Mouse (Mus musculus): Measurements from ENCODE around the gene Cacna1h. TPM values are rescaled to one million over a fixed set of nuclear protein-coding genes. Genes with fewer than 3 reads are reported as not detected.

Gene Cacna1h
- polyA plus RNA-seq, 1 experiment from 2014 or later: 11.5 TPM

DNA sequence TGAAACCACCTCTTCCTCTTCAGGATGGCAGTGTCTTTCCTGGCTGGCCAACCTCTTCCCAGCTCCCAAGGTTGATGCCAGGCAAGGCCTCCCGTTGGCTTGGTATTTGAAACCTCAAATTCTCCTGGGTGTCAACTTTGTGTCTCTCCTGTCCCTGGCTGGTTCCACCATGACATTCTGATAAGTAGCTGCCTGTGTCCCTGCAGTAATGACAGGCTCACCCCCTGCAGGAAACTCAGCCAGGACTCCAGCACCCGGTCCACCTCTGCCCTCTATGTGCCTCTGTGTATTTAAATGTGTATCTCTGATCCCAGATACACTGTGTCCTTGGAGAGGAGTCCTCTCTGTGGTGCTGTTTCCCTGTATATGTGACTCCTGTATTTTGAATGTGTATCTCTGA, 32.7 kb upstream of the Cacna1h start:
- H3K27ac ChIP-seq: no peak overlapping the region
- H3K27me3 ChIP-seq: peaks cover 13% of the 10 kb centered on the region
- 88% methylated on average over 2 of the region's 2 CpGs for WGBS
- H3K9me3 ChIP-seq: no peaks in the 10 kb centered on the region
- peaks cover 15% of the 10 kb centered on the region for H3K4me1 ChIP-seq (replicated peaks)
- H3K9ac ChIP-seq (replicated peaks): no peak overlapping the region
- H3K4me3 ChIP-seq (replicated peaks): no peak overlapping the region
- H3K4me2 ChIP-seq (replicated peaks): no peak overlapping the region
- no peaks in the 10 kb centered on the region for H3K36me3 ChIP-seq
- no peak for ATAC-seq

DNA sequence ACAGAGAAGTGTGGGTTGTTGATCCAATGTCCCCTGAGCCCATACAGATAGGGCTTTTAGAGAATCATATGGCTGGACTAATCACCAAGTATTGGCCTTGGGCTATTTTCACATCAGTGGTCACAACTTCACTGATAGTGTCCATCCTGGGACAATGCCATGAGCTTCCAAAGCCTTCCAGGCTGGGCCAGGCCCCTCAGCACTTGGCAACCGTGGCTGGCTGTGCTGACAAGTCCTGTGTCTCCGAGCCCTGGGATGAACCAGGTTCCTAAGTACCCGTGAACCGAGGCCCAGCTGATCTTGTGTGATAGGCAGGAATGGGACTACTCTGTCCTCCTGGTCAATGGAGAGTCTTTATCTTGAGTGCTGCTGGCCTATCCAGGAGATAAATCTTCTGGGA, 30.5 kb upstream of the Cacna1h start:
- no peak overlapping the region for H3K4me2 ChIP-seq (replicated peaks)
- no peaks in the 10 kb centered on the region for H3K36me3 ChIP-seq
- no peak for ATAC-seq
- no peak overlapping the region for H3K9ac ChIP-seq (replicated peaks)
- H3K4me3 ChIP-seq (replicated peaks): no peak overlapping the region
- H3K9me3 ChIP-seq: no peaks in the 10 kb centered on the region
- peaks cover 14% of the 10 kb centered on the region for H3K4me1 ChIP-seq (replicated peaks)
- no peak overlapping the region for H3K27ac ChIP-seq
- H3K27me3 ChIP-seq: peaks cover 5% of the 10 kb centered on the region; the same call in 1 of the 2 replicates
- 86% methylated on average over 4 of the region's 4 CpGs for WGBS

DNA sequence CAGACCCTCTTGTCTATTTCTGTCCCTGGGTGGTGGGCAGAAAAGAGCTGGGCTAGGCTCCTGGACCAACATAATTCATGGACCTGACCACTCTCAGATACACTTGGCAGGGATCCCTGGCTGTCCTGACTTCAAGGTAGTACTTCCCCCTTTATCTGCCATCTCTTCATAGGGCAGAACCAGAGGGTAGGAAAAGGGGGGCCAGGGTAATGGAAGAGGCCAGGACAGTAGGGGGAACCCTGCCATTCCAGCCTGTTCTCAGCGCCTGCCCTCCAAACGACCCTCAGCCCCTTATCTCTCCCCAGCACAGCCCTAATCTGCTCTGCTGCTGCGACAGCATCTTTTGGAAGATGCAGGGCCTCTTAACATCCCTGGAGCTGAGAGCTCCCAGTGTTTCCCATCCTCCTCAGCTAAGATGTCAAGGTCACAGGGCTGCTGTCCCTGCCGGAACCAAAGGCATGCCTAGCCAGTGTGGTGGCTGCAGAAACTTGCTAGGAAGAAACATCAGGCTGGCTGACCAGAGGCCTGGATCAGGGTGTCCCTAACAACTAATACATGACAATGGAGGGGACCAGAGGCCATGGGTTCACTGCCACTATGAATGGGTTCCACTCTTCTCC, 29.9 kb upstream of the Cacna1h start:
- no peaks in the 10 kb centered on the region for H3K36me3 ChIP-seq
- no peak overlapping the region for H3K9ac ChIP-seq (replicated peaks)
- H3K4me1 ChIP-seq (replicated peaks): peaks cover 14% of the 10 kb centered on the region
- 60% methylated on average over 4 of the region's 4 CpGs for WGBS
- H3K4me2 ChIP-seq (replicated peaks): no peak overlapping the region
- H3K27me3 ChIP-seq: no peaks in the 10 kb centered on the region
- no peaks in the 10 kb centered on the region for H3K9me3 ChIP-seq
- H3K4me3 ChIP-seq (replicated peaks): no peak overlapping the region
- no peak for ATAC-seq
- H3K27ac ChIP-seq: no peak overlapping the region

DNA sequence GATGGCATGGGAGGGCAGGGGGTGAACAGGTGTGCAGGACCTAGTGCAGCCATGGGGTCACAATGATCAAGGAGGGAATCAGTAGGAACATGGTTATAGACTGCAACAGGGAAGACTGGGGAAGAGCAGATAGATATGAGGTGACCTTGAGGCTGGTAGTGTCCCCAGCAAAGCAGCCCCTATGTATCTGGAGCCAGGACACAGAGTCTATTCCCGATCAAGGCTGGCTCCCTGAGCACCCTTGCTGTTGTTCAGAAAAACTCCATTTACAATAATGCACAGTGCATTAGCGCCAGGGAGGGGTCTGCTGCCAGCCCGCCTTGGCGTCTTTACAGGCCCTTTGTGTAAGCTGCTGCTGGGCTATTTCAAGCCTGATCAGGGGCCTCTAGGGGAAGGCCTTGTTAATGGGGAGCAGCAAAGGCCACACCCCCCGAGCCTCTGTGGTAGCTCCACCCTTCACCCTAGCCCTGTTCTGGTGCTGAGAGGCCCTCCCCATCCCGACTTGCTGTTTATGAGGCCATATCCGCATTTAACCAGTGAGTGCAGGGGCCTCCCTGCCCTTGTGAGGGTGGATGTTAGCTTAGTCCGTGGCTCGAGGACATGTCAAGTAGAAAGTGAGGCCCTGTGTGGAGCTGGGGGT, 28.8 kb upstream of the Cacna1h start:
- Histone ChIP-seq H3K4me2 (replicated peaks) (no peak overlapping the region), H3K27me3 (no peaks in the 10 kb centered on the region), H3K27ac (no peak overlapping the region; the same call in 1 of the 2 replicates), H3K36me3 (no peaks in the 10 kb centered on the region), H3K9ac (replicated peaks) (0 out of 2 replicates have a peak overlapping the region, but pooled peaks have one; percentile 12), H3K4me3 (replicated peaks) (no peak overlapping the region), H3K4me1 (replicated peaks) (peaks cover 14% of the 10 kb centered on the region), H3K9me3 (no peaks in the 10 kb centered on the region)
- WGBS: 16% methylated on average over 9 of the region's 9 CpGs
- ATAC-seq: peak; percentile 83

DNA sequence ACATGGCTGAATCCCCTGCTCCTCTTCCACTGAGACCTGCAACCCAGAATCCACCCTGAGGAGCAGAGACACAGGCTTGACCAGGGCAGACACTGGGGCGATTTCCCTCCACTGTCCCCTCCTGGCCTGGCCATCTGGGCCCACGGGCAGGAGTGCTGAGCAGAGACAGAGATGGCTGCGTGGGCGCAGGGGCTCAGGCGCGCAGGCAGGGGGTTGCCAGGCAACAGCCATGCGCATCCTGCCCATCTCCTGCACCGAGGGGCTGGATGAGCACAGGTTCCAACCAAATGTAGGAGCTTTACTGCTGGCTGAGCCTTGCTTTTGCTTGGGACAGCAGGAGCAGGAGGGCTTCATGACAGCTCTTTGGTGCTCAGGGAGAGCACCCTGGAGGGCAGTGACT, 23.0 kb upstream of the Cacna1h start:
- Histone ChIP-seq H3K27me3 (no peaks in the 10 kb centered on the region), H3K4me2 (replicated peaks) (0 out of 2 replicates have a peak overlapping the region, but pooled peaks have one; percentile 11), H3K9me3 (no peaks in the 10 kb centered on the region), H3K36me3 (no peaks in the 10 kb centered on the region), H3K27ac (peak overlapping the region; percentile 2; the same call in 1 of the 2 replicates), H3K4me1 (replicated peaks) (peaks cover 10% of the 10 kb centered on the region), H3K4me3 (replicated peaks) (no peak overlapping the region), H3K9ac (replicated peaks) (peak overlapping the region; percentile 53)
- WGBS: 37% methylated on average over 8 of the region's 8 CpGs
- ATAC-seq: peak; percentile 60; the same call in 1 of the 2 replicates

DNA sequence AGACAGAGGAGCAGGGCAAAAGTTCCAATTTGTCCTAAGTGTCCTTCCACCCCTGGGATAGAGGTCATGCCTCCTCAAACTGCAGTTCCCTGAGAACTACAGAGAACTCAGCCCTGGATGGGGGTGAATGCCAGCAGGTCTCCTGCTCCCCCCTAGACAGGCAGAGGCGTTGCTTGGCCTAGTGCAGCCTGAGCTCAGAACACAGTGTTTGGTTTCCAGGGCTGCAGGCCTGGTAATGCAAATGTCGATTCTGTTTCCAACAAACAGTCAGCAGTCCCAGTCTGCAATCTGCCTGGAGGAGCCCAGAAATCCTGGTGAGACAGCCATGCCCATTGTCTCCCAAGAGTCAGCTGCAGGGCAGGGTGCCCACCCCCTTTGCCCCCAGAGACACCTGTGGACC, 20.7 kb upstream of the Cacna1h start, which contains the start of gene Tekt4:
Gene Tekt4, plus strand, starts transcription at position 344 of the 400 bp plus-strand sequence.
- H3K4me2 ChIP-seq (replicated peaks): no peak within 1 kb of the TSS
- H3K9me3 ChIP-seq: no peaks in the 10 kb centered on the region
- no peak within 1 kb of the TSS for H3K4me3 ChIP-seq (replicated peaks)
- 38% methylated on average over 2 of the region's 2 CpGs for WGBS
- peaks cover 10% of the 10 kb centered on the region for H3K4me1 ChIP-seq (replicated peaks)
- H3K27ac ChIP-seq: no peak within 1 kb of the TSS
- H3K9ac ChIP-seq (replicated peaks): no peak within 1 kb of the TSS
- H3K36me3 ChIP-seq: no peaks in the 10 kb centered on the region
- H3K27me3 ChIP-seq: no peaks in the 10 kb centered on the region
- no peak for ATAC-seq

DNA sequence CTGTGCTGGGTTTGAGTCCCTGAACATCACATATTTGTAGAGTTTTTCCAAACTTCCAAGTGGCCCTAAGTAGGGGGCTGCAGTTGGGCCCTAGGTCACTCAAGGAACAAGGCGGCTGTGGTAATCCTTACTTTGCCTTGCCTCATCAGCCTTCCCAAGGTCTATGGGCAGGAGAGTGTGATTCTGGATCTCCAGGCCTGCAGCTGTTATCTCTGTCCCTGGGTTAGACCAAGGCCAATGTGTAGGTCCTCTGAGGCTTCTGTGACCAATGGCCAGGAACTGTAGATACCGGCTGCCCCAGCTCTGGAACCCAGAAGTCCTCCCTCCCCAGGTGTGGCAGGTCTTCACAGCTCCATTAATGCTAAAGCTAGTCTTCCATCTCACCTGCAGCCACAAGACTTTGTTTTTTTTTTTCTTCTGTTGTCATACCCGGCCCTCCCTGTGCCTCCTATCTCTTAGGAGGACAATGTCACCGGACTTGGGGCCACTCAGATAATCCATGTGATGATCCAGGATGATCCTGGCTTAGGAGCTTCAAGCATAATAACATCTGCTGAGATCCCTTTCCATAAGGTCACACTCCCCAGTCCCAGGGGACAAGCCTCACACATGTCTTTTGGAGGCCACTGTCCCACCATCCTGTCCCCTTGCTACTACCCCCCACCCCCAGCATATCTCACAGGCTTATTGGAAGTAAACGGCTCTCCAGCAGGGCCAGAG, 18.8 kb upstream of the Cacna1h start:
- 74% methylated on average over 5 of the region's 5 CpGs for WGBS
- no peak for ATAC-seq
- H3K27me3 ChIP-seq: no peaks in the 10 kb centered on the region

DNA sequence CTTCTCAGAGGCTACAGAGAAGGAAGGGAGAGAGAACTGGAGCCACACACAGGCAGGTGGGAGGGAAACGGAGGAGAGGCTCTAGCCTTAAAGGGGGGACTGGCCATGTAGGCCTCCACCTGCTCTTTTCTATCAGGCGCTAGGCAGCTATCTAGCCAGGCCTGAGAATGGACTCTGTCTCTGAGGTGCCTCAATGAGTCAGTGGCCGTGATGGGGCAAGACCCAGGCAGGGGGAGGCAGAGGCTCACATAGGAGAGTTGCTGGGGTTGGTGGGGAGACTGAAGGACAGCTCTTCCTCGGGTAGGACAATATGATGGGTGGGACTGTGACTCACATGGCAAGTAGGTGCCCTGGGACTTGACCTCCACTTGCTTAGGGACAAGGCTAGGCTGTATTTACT, 16.7 kb upstream of the Cacna1h start:
- Histone ChIP-seq H3K27ac (no peak overlapping the region), H3K4me2 (replicated peaks) (no peak overlapping the region), H3K9ac (replicated peaks) (no peak overlapping the region), H3K9me3 (peaks cover 5% of the 10 kb centered on the region; the same call in 1 of the 2 replicates), H3K27me3 (no peaks in the 10 kb centered on the region), H3K4me1 (replicated peaks) (0 out of 2 replicates have a peak, but pooled peaks cover 5% of the 10 kb centered on the region), H3K36me3 (no peaks in the 10 kb centered on the region), H3K4me3 (replicated peaks) (no peak overlapping the region)
- 64% methylated on average over 4 of the region's 4 CpGs for WGBS
- ATAC-seq: no peak

More for the DNA sequence above, 18.8 kb upstream of the Cacna1h start:
- H3K4me1 ChIP-seq (replicated peaks): peaks cover 15% of the 10 kb centered on the region
- no peak overlapping the region for H3K4me2 ChIP-seq (replicated peaks)
- no peaks in the 10 kb centered on the region for H3K9me3 ChIP-seq
- H3K4me3 ChIP-seq (replicated peaks): no peak overlapping the region
- no peaks in the 10 kb centered on the region for H3K36me3 ChIP-seq
- no peak overlapping the region for H3K27ac ChIP-seq
- H3K9ac ChIP-seq (replicated peaks): no peak overlapping the region

DNA sequence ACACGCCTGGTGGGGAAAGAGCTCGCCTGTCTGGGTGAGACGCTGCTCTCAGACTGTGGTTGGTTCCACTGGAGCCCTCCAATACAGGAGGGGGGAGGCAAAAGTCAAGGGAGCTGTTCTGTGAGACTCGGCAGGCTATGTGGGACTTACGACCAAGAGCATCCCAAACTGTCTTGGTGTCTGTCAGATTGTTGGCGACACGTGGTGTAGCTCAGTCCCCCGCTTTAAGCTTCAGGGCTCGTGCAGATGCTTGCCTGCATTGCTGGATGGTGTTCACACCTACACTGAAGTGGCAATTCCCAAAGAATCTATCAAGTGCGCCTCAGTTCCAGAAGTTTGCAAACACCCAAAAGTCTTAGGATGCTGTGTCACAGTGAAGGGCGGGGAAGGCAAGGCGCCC, 14.3 kb upstream of the Cacna1h start:
- H3K4me1 ChIP-seq (replicated peaks): 0 out of 2 replicates have a peak, but pooled peaks cover 8% of the 10 kb centered on the region
- no peaks in the 10 kb centered on the region for H3K27me3 ChIP-seq
- H3K9me3 ChIP-seq: peaks cover 5% of the 10 kb centered on the region; the same call in 1 of the 2 replicates
- H3K4me2 ChIP-seq (replicated peaks): no peak overlapping the region
- no peak overlapping the region; the same call in 1 of the 2 replicates for H3K9ac ChIP-seq (replicated peaks)
- H3K36me3 ChIP-seq: no peaks in the 10 kb centered on the region
- H3K27ac ChIP-seq: no peak overlapping the region
- H3K4me3 ChIP-seq (replicated peaks): no peak overlapping the region
- ATAC-seq: no peak
- 84% methylated on average over 12 of the region's 12 CpGs for WGBS

DNA sequence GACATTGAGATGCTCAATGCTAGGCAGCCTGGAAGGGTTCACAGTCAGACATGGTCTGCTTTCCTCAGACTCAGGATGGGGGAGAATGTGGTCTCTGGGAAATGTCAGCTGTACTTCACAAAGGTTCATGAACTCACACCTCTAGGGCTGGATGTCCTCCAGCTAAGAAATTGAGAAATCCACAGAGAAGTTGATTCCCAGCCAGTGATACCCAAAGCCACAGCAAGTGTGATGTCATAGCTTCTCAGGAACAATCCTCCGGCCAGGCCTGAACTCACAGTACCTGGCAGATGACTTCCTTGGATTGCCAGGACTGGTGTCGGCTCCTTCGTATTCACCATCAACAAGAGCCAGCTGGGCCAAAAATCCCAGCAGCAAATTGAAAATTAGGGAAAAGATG, 12.3 kb upstream of the Cacna1h start:
- 91% methylated on average over 3 of the region's 3 CpGs for WGBS
- Histone ChIP-seq H3K27ac (no peak overlapping the region), H3K4me2 (replicated peaks) (no peak overlapping the region), H3K4me3 (replicated peaks) (no peak overlapping the region), H3K9ac (replicated peaks) (no peak overlapping the region), H3K27me3 (no peaks in the 10 kb centered on the region), H3K9me3 (peaks cover 5% of the 10 kb centered on the region; the same call in 1 of the 2 replicates), H3K4me1 (replicated peaks) (0 out of 2 replicates have a peak, but pooled peaks cover 8% of the 10 kb centered on the region), H3K36me3 (no peaks in the 10 kb centered on the region)
- no peak for ATAC-seq

DNA sequence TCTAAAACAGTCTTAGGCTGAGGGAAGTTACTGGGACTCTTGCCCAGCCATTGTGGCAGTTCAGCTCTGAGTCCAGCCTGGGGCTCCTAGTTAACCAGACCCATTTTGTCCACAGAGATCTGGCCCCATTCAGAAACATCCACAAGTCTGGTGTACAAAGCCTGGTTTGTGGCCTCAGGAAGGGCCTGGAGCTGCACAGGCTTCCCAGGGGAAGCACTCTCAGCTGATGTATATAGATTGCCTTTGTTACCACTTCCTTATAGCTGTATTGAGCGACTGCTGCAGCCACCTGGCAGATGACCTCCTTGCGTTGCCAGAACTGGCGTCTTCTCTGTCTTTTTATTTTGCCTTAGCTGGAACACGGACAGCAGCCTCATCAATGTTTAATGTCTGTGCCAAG, 11.5 kb upstream of the Cacna1h start:
- no peaks in the 10 kb centered on the region for H3K36me3 ChIP-seq
- H3K9ac ChIP-seq (replicated peaks): no peak overlapping the region
- no peak overlapping the region for H3K4me2 ChIP-seq (replicated peaks)
- no peak overlapping the region for H3K27ac ChIP-seq
- 0 out of 2 replicates have a peak, but pooled peaks cover 8% of the 10 kb centered on the region for H3K4me1 ChIP-seq (replicated peaks)
- H3K4me3 ChIP-seq (replicated peaks): no peak overlapping the region
- no peaks in the 10 kb centered on the region for H3K27me3 ChIP-seq
- 66% methylated on average over 4 of the region's 4 CpGs for WGBS
- no peak for ATAC-seq
- H3K9me3 ChIP-seq: peaks cover 5% of the 10 kb centered on the region; the same call in 1 of the 2 replicates

DNA sequence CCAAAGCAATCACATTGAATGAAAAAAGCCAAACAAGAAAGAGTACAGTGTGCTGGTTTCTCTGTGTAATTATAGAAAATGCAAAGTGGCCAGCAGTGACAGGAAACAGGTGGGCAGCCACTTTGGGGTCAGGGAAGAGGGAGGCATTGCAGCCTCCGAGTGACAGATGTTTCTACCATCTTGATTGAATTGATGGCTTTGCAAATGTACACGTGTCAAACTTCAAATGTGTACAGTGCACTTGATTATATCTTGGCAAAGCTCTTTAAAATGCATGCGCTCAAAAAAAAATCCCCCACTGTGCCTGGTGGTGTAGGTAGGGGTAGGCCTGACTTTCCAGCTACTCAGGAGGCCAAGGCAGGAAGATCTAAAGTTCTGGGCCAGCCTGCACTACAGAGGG, 9.3 kb upstream of the Cacna1h start:
- WGBS: 73% methylated on average over 3 of the region's 3 CpGs
- Histone ChIP-seq H3K4me2 (replicated peaks) (no peak overlapping the region), H3K9me3 (peaks cover 5% of the 10 kb centered on the region; the same call in 1 of the 2 replicates), H3K36me3 (no peaks in the 10 kb centered on the region), H3K27me3 (peaks cover under 1% of the 10 kb centered on the region; the same call in 1 of the 2 replicates), H3K4me3 (replicated peaks) (no peak overlapping the region), H3K9ac (replicated peaks) (no peak overlapping the region), H3K27ac (no peak overlapping the region), H3K4me1 (replicated peaks) (0 out of 2 replicates have a peak, but pooled peaks cover 3% of the 10 kb centered on the region)
- ATAC-seq: no peak

Data from midbrain, embryonic 13.5 days (tissue).